Mouse (Mus musculus) lung, postnatal 0 days (tissue): ENCODE measurements at regions not wholly inside any gene's neighbourhood (a gene's known extent, or its start where the extent isn't known, plus 50 kb on each side); places are given as distances from the start of the nearest gene placed in this dataset.

Source experiments
- CTCF ChIP-seq: IDR thresholded peaks from 2 replicates; pipeline ENCODE4 v1.5.1; 2016; ENCODE audit warnings: antibody characterized with exemption, mild to moderate bottlenecking
- EP300 ChIP-seq: IDR thresholded peaks from 2 replicates; pipeline ENCODE4 v1.6.1; 2016; ENCODE audit warnings: antibody characterized with exemption, mild to moderate bottlenecking, control low read depth

GRCm38 (mm10) chr17:3273108-3274091 is 53.0 kb upstream of the Tiam2 start:
- peak; percentile 84 for TF ChIP-seq CTCF
- TF ChIP-seq EP300: no peak
